Mouse (Mus musculus): ENCODE results near the gene BC048562.
A peak's percentile ranks its signal among the peaks of the same experiment; 100 is the strongest.

The BC048562 gene

GRCm38 (mm10) chr9:108450292-108451169 lies 14.2 kb downstream of the BC048562 start:
- peak; percentile 87 for DNase-seq (ENCODE audit: low read depth, low spot score)

- no peak for DNase-seq (ENCODE audit: low read depth, low spot score)
These were observed 14.8 kb downstream of the BC048562 start for GRCm38 (mm10) chr9:108451170-108451493.

GRCm38 (mm10) chr9:108451519-108452160 lies 15.4 kb downstream of the BC048562 start:
- DNase-seq (ENCODE audit: low read depth, low spot score): no peak

GRCm38 (mm10) chr9:108452291-108452906 lies 16.1 kb downstream of the BC048562 start:
- peak; percentile 87 for DNase-seq (ENCODE audit: low read depth, low spot score)

- no peak for DNase-seq (ENCODE audit: low read depth, low spot score)
These were observed 16.6 kb downstream of the BC048562 start for GRCm38 (mm10) chr9:108452911-108453310.

GRCm38 (mm10) chr9:108453458-108453857 lies 17.2 kb downstream of the BC048562 start:
- no peak for DNase-seq (ENCODE audit: low read depth, low spot score)

GRCm38 (mm10) chr9:108454429-108454828 lies 18.1 kb downstream of the BC048562 start:
- no peak for DNase-seq (ENCODE audit: low read depth, low spot score)

GRCm38 (mm10) chr9:108455747-108456571 lies 19.7 kb downstream of the BC048562 start:
- no peak for DNase-seq (ENCODE audit: low read depth, low spot score)

- no peak for DNase-seq (ENCODE audit: low read depth, low spot score)
These were observed 20.7 kb downstream of the BC048562 start for GRCm38 (mm10) chr9:108456953-108457352.

GRCm38 (mm10) chr9:108459939-108460318 lies 23.6 kb downstream of the BC048562 start:
- DNase-seq (ENCODE audit: low read depth, low spot score): no peak

GRCm38 (mm10) chr9:108460319-108461178 lies 24.3 kb downstream of the BC048562 start, which contains the start of gene Ccdc71:
TSS of gene Ccdc71 (plus strand) at chr9:108460527.
- peak; percentile 79 for DNase-seq (ENCODE audit: low read depth, low spot score)

GRCm38 (mm10) chr9:108461181-108461631 lies 24.9 kb downstream of the BC048562 start, which contains the start of gene Klhdc8b:
TSS of gene Klhdc8b (minus strand) at chr9:108461581.
- DNase-seq (ENCODE audit: low read depth, low spot score): no peak

GRCm38 (mm10) chr9:108461675-108462074 lies 25.4 kb downstream of the BC048562 start:
- DNase-seq (ENCODE audit: low read depth, low spot score): no peak

- no peak for DNase-seq (ENCODE audit: low read depth, low spot score)
These were observed 25.9 kb downstream of the BC048562 start for GRCm38 (mm10) chr9:108462192-108462591.

- DNase-seq (ENCODE audit: low read depth, low spot score): no peak
These were observed 27.4 kb downstream of the BC048562 start for GRCm38 (mm10) chr9:108463713-108464112.

- no peak for DNase-seq (ENCODE audit: low read depth, low spot score)
These were observed 29.9 kb downstream of the BC048562 start for GRCm38 (mm10) chr9:108466219-108466618.

GRCm38 (mm10) chr9:108469430-108469829 lies 33.1 kb downstream of the BC048562 start:
- DNase-seq (ENCODE audit: low read depth, low spot score): no peak

- DNase-seq (ENCODE audit: low read depth, low spot score): no peak
These were observed 33.6 kb downstream of the BC048562 start for GRCm38 (mm10) chr9:108469845-108470244.

GRCm38 (mm10) chr9:108474528-108474927 lies 38.2 kb downstream of the BC048562 start:
- DNase-seq (ENCODE audit: low read depth, low spot score): no peak

GRCm38 (mm10) chr9:108478638-108479156 lies 42.4 kb downstream of the BC048562 start:
- no peak for DNase-seq (ENCODE audit: low read depth, low spot score)

Data from retina, postnatal 7 days (tissue).